Mouse (Mus musculus) limb, embryonic 13.5 days (tissue): Measurements from ENCODE around the gene Megf11. TPM values are rescaled to one million over a fixed set of nuclear protein-coding genes. Genes with fewer than 3 reads are reported as not detected.
"Not testable (repeated sequence)": the region's sequence is repeated elsewhere in the genome, so short reads cannot be mapped to it uniquely, and the experiment has no call there.

Experiments used
- ATAC-seq: fragments of 200-750 bp; cut with Nextera tagmentation; 2 replicates; pipeline ENCODE4 v1.8.0; 2017; ENCODE audit warnings: low read depth, moderate number of reproducible peaks, moderate TSS enrichment; ENCODE audit not compliant: low FRiP score
- H3K27ac ChIP-seq: fragments of 300-500 bp; sonication (generic); 2 replicates; pipeline ENCODE4 v1.5.1; 2015; ENCODE audit warnings: inconsistent platforms, mild to moderate bottlenecking, moderate library complexity
- H3K27me3 ChIP-seq: fragments of 300-500 bp; sonication (generic); 2 replicates; pipeline ENCODE4 v1.6.1; 2015; ENCODE audit warnings: mild to moderate bottlenecking, inconsistent platforms
- H3K36me3 ChIP-seq: fragments of 300-500 bp; sonication (generic); 2 replicates; pipeline ENCODE4 v1.6.1; 2015; ENCODE audit warnings: inconsistent platforms, mild to moderate bottlenecking, moderate library complexity
- H3K4me1 ChIP-seq: fragments of 300-500 bp; sonication (generic); 2 replicates; pipeline ENCODE4 v1.6.1; 2015; ENCODE audit warnings: inconsistent platforms
- H3K4me2 ChIP-seq: fragments of 300-500 bp; sonication (generic); replicated peaks from 2 replicates; pipeline ENCODE4 v1.6.1; 2015; ENCODE audit warnings: inconsistent platforms, mild to moderate bottlenecking, moderate library complexity
- H3K4me3 ChIP-seq: fragments of 300-500 bp; sonication (generic); 2 replicates; pipeline ENCODE4 v1.5.1; 2015; ENCODE audit warnings: moderate library complexity, mild to moderate bottlenecking, inconsistent platforms
- H3K9ac ChIP-seq: fragments of 300-500 bp; sonication (generic); 2 replicates; pipeline ENCODE4 v1.6.1; 2015; ENCODE audit warnings: mild to moderate bottlenecking, inconsistent platforms
- H3K9me3 ChIP-seq: fragments of 300-500 bp; sonication (generic); 2 replicates; pipeline ENCODE4 v1.6.1; 2016; ENCODE audit warnings: inconsistent platforms
- WGBS: fragments of 180-500 bp; shearing (Covaris S2); methylation state at CpG from one replicate; pipeline ENCODE4 v1.1.7; 2015; 5-methylcytosine and 5-hydroxymethylcytosine counted together
- polyA plus RNA-seq: library from polyadenylated mRNA; unstranded; fragments of >200 nt; fragmentation: Nextera tagmentation; extraction: Ambion mirVana; gene quantifications from 2 replicates; pipeline ENCODE4 v1.2.1, GENCODE M21; 2015

The Megf11 gene
- polyA plus RNA-seq, 1 experiment from 2014 or later: 1.2 TPM

DNA sequence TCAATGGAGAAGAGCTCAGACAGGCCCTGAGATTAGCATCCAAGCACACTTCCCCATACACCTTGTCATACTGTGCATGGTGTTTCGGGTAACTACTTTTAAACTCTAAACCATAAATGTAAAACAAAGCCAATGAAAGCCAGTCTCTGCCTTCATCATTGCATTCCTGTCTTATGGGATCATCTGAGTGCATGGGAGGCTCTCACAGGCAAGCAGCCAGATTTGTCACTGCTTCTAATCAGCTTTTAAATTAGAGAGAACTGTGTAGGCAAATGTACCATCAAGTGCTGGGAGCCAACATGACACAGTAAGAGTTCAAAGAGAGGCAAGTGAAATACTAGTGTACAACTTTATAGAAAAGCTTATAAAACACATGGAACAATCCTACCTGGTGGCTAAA lies 316.2 kb downstream of the Megf11 start:
- H3K9me3 ChIP-seq: no peaks in the 10 kb centered on the region
- ATAC-seq: no peak
- peaks cover 13% of the 10 kb centered on the region; the same call in 1 of the 2 replicates for H3K4me1 ChIP-seq
- H3K27me3 ChIP-seq: no peaks in the 10 kb centered on the region
- H3K4me2 ChIP-seq: no peak overlapping the region
- no peak overlapping the region for H3K27ac ChIP-seq
- 62% methylated on average over 1 of the region's 1 CpGs for WGBS
- peaks cover 23% of the 10 kb centered on the region; the same call in 1 of the 2 replicates for H3K36me3 ChIP-seq
- H3K4me3 ChIP-seq: no peak overlapping the region
- no peak overlapping the region for H3K9ac ChIP-seq

DNA sequence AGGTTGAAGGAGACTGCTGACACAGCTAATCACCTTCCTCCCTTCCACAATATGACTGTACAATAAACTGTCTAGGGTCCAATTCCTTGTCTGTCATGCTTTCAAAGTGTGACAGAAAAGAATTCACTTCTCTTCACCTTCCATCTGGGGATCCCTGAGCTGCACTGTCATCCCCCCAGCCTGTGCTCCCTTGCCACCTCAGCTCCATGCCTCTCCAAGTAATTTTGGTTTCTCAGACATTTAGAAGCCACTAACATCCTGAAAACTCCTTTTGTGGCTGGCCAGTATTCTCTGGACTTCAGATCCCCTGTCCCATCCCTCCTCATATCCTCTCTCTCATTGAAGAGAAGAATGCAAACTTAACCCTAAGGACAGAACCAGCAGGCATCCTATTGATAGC lies 317.0 kb downstream of the Megf11 start:
- H3K4me2 ChIP-seq: no peak overlapping the region
- H3K9ac ChIP-seq: no peak overlapping the region
- H3K27ac ChIP-seq: no peak overlapping the region
- H3K9me3 ChIP-seq: no peaks in the 10 kb centered on the region
- no peak for ATAC-seq
- H3K4me1 ChIP-seq: peaks cover 13% of the 10 kb centered on the region; the same call in 1 of the 2 replicates
- no peaks in the 10 kb centered on the region for H3K27me3 ChIP-seq
- peaks cover 22% of the 10 kb centered on the region; the same call in 1 of the 2 replicates for H3K36me3 ChIP-seq
- no peak overlapping the region for H3K4me3 ChIP-seq

DNA sequence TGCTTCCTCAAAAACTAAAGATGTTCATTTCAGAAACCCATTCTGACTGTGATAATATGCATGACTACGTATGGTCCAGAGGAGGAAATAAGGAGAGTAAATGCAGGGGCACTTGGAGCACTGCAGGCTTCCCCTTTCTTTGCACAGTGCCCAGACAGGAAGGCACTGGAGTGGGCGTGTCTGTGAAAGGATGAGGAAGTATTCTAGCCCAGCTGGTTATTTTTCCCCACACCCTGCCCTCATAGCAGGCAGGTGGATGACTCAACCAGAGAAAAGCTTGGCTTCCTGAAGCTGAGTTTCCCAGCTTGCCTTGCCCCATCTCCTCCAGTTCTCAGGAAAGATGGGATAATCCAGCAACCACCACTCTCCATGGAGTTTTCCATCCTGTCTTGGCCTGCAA lies 317.5 kb downstream of the Megf11 start:
- Histone ChIP-seq H3K4me2 (no peak overlapping the region), H3K27me3 (no peaks in the 10 kb centered on the region), H3K9me3 (no peaks in the 10 kb centered on the region), H3K27ac (no peak overlapping the region), H3K4me3 (no peak overlapping the region), H3K9ac (no peak overlapping the region), H3K36me3 (peaks cover 22% of the 10 kb centered on the region; the same call in 1 of the 2 replicates), H3K4me1 (peaks cover 13% of the 10 kb centered on the region; the same call in 1 of the 2 replicates)
- WGBS: 73% methylated on average over 2 of the region's 2 CpGs
- no peak for ATAC-seq

DNA sequence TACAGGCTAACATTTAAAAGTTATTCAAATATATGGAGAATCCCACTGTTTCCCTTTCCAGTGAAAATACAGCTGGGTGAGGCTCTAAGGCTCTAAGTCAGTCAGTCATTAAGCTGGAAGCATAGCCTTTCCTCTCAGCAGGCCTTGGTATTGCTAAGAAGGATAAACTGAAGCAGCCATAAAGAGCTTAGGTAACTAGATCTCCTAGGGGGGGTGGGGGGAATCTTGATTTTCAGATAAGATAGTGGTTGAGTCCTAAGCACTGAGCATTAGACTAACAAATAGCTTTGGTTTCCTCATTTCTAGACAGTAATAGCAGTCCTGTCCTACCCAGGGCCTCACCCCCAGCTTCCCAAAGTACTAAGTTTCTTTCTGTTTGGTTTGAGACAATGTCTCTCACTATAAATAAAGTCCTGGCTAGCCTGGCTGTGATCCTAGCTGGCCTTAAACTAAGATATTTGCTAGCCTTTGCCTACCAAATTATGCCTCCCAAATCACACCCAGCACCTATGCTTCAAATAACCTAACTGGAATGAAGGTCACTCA lies 318.1 kb downstream of the Megf11 start:
- no peaks in the 10 kb centered on the region for H3K9me3 ChIP-seq
- no peak overlapping the region for H3K9ac ChIP-seq
- H3K27ac ChIP-seq: no peak overlapping the region
- H3K4me2 ChIP-seq: no peak overlapping the region
- no peak overlapping the region for H3K4me3 ChIP-seq
- peaks cover 27% of the 10 kb centered on the region for H3K36me3 ChIP-seq
- H3K27me3 ChIP-seq: no peaks in the 10 kb centered on the region
- ATAC-seq: no peak
- peaks cover 13% of the 10 kb centered on the region; the same call in 1 of the 2 replicates for H3K4me1 ChIP-seq

DNA sequence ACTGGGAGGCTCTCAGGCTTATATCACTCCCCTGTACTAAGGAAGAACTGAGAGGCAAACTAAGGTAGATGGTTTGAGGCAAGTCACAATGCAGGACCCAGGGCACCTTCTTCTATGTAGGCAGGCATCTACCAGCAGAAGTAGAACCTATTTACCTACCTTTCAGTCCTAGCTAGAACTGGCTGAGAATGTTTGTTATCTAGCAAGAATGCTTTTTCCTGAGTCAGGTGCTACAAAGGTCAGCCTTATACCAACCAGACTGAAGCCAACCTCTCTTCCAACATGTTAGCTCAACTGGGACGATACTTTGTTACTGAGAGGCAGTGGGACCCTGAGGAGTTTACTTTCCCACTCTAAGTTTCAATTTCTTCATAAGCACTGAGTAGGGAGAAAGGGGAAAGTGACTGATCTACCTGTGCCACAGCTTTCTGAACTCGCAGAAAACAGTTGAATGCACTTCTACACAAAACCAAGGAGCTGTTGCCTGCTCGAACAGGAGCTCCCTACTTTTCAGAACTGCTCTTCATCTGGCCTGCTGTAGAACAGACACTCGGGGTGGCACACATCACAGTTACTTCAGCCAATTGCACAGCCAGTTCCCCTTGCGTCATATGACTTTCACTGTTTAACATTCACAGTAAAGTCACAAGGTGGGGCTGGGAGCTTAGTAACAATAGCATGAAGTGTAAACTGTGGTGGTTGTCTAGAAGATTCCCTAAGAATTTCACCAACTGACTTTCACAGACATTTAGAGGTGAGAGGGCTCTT lies 318.8 kb downstream of the Megf11 start:
- WGBS: 87% methylated on average over 5 of the region's 5 CpGs
- Histone ChIP-seq H3K4me1 (peaks cover 13% of the 10 kb centered on the region; the same call in 1 of the 2 replicates), H3K27me3 (no peaks in the 10 kb centered on the region), H3K27ac (no peak overlapping the region), H3K9me3 (no peaks in the 10 kb centered on the region), H3K9ac (no peak overlapping the region), H3K4me3 (no peak overlapping the region), H3K36me3 (peaks cover 30% of the 10 kb centered on the region), H3K4me2 (no peak overlapping the region)
- ATAC-seq: no peak

DNA sequence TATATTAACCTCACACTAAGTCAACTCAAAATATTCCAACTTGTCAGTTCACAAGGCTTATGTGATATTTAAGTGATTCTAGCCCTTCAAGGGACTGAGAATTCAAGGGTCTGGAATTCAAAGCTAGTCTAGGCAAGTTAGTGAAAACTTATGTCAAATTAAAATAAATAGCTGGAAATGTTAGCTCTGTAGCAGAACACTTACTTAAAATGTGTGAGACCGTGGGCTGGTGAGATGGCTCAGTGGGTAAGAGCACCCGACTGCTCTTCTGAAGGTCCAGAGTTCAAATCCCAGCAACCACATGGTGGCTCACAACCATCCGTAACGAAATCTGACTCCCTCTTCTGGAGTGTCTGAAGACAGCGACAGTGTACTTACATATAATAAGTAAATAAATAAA lies 324.9 kb downstream of the Megf11 start:
- ATAC-seq, H3K4me1 ChIP-seq, H3K27me3 ChIP-seq, H3K9me3 ChIP-seq, H3K4me2 ChIP-seq, H3K9ac ChIP-seq, H3K27ac ChIP-seq, H3K4me3 ChIP-seq: not testable (repeated sequence)
- 82% methylated on average over 5 of the region's 5 CpGs for WGBS
- H3K36me3 ChIP-seq: peaks cover 24% of the 10 kb centered on the region

DNA sequence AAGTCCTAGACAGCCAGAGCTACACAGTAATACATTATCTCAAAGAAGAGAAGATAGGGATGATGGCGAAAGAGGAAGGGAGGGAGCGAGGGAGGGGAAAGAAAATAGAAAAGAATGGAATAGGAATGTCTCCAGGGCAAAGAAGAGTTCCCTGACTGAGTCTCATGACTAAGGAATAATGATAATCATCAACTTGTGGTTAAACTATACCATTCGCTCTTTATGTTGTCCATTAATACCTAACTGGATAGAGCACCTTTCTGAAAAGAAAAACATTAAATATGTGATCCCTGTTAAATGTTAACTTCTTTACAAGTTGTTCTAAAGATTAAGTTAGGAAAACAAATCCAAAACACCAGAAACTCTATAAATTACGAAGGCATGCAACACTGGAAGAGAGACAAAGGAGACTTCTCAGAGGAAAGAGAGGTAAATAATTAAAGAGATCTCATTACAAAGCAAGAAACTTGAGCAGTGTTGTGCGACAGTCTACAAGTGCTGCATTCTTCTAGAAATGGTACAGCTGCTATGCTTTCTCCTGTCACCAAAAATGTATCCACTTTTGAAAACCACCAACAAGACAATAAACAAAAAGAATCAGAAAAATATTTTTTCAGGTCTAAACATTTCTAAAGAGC lies 334.2 kb downstream of the Megf11 start:
- Histone ChIP-seq H3K36me3 (peaks cover 24% of the 10 kb centered on the region), H3K4me1 (no peaks in the 10 kb centered on the region), H3K4me2 (no peak overlapping the region), H3K27ac (no peak overlapping the region), H3K4me3 (no peak overlapping the region), H3K9me3 (no peaks in the 10 kb centered on the region), H3K9ac (no peak overlapping the region), H3K27me3 (no peaks in the 10 kb centered on the region)
- ATAC-seq: no peak
- 81% methylated on average over 5 of the region's 5 CpGs for WGBS

DNA sequence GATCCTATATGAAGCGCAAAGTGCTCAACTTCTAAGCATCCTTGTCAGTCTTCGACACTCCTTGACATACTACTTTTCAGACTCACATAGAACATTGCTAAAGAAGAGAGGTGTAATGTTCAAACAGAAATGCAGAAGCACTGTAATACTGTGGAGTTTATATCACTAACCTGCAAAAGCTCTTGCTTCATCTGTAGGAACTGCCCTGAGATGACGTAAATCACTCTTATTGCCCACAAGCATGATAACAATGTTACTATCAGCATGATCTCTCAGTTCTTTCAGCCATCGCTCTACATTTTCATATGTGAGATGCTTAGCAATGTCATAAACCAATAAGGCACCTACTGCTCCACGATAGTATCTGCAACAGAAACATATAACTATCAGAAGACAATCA lies 341.0 kb downstream of the Megf11 start:
- WGBS: 93% methylated on average over 5 of the region's 5 CpGs
- H3K9ac ChIP-seq: no peak overlapping the region

DNA sequence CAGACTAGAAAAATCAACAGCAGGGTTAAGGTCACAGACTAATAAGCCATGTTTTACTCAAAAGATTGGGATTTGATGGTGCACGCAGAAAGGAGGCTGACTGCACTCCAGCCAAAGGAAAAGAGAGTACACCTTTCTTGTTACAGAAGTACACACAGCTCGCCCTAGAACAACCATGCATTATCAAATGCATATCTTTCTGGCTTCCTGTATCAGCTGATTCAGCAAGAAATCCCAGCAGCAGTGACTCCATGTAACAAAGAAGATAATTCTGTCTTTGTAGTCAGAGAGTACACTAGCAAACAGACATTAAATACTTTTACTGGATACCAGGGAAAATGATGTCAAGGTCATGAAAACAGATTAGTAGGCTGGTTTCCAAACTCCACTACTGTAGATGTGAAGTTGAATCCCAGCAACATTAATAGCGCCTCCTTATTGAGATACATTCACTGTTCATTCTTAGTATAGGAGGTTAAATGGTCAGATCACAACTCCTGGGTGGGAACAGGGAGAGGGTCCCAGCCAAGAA lies 345.7 kb downstream of the Megf11 start:
- Histone ChIP-seq H3K36me3 (peaks cover 15% of the 10 kb centered on the region), H3K4me3 (no peak overlapping the region), H3K4me2 (no peak overlapping the region), H3K9me3 (no peaks in the 10 kb centered on the region), H3K9ac (no peak overlapping the region), H3K4me1 (peaks cover 4% of the 10 kb centered on the region), H3K27ac (no peak overlapping the region), H3K27me3 (no peaks in the 10 kb centered on the region)
- WGBS: 93% methylated on average over 3 of the region's 3 CpGs
- ATAC-seq: no peak

More for the DNA sequence above, 341.0 kb downstream of the Megf11 start:
- H3K9me3 ChIP-seq: no peaks in the 10 kb centered on the region
- H3K27ac ChIP-seq: no peak overlapping the region
- H3K36me3 ChIP-seq: peaks cover 36% of the 10 kb centered on the region
- H3K27me3 ChIP-seq: no peaks in the 10 kb centered on the region
- H3K4me1 ChIP-seq: no peaks in the 10 kb centered on the region
- H3K4me2 ChIP-seq: no peak overlapping the region
- no peak overlapping the region for H3K4me3 ChIP-seq
- no peak for ATAC-seq

GRCm38 (mm10) chr9:64734166-64734565 lies 348.7 kb downstream of the Megf11 start:
- no peak for ATAC-seq
- Histone ChIP-seq H3K27ac (no peak overlapping the region), H3K4me2 (no peak overlapping the region), H3K9me3 (no peaks in the 10 kb centered on the region), H3K4me1 (peaks cover 8% of the 10 kb centered on the region), H3K4me3 (no peak overlapping the region), H3K9ac (no peak overlapping the region), H3K36me3 (no peaks in the 10 kb centered on the region), H3K27me3 (no peaks in the 10 kb centered on the region)
- WGBS: 66% methylated on average over 6 of the region's 6 CpGs

DNA sequence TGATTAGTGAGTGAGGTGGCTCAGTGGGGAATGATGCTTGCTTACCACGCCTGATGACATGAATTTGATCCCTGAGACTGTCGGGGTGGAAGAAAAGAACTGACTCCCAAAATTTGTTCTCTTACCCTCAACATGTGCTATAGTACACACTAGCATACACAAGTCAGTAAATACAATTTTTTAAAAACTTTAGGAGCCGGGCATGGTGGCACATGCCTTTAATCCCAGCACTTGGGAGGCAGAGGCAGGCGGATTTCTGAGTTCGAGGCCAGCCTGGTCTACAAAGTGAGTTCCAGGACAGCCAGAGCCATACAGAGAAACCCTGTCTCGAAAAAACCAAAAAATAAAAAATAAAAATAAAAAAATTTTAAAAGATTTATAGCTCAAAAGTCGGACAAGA lies 349.6 kb downstream of the Megf11 start:
- not testable (repeated sequence) for H3K27ac ChIP-seq, H3K27me3 ChIP-seq, H3K36me3 ChIP-seq, ATAC-seq, H3K9me3 ChIP-seq, H3K4me2 ChIP-seq, H3K4me3 ChIP-seq, H3K9ac ChIP-seq, H3K4me1 ChIP-seq
- 85% methylated on average over 7 of the region's 7 CpGs for WGBS

- peaks cover 8% of the 10 kb centered on the region for H3K4me1 ChIP-seq
- no peaks in the 10 kb centered on the region for H3K9me3 ChIP-seq
- H3K27ac ChIP-seq: peak overlapping the region; percentile 87; the same call in 1 of the 2 replicates
- H3K36me3 ChIP-seq: no peaks in the 10 kb centered on the region
- WGBS: 12% methylated on average over 9 of the region's 9 CpGs
- H3K4me3 ChIP-seq: peak overlapping the region; percentile 97
- H3K4me2 ChIP-seq: peak overlapping the region; percentile 71
- ATAC-seq: no peak
- H3K27me3 ChIP-seq: no peaks in the 10 kb centered on the region
- peak overlapping the region; percentile 95 for H3K9ac ChIP-seq
Observed at GRCm38 (mm10) chr9:64736076-64736638, 350.7 kb downstream of the Megf11 start.
